Mouse (Mus musculus): ENCODE data around the gene Klf16.

GRCm38 (mm10) chr10:80538710-80539394, 38.3 kb downstream of the Klf16 start, which contains the start of gene Atp8b3:
- TF ChIP-seq ZC3H11A (IDR thresholded peaks at IDR 0.05; ENCODE audit: borderline replicate concordance, low read depth, low read length) (no peak), MAFK (IDR thresholded peaks at IDR 0.05; ENCODE audit: insufficient read depth, low read depth, low read length) (no peak), ZNF384 (IDR thresholded peaks at IDR 0.05; ENCODE audit: low read depth, low read length) (no peak), CHD2 (IDR thresholded peaks at IDR 0.05; ENCODE audit: low read depth, low read length) (no peak), HCFC1 (IDR thresholded peaks at IDR 0.05; ENCODE audit: borderline replicate concordance, insufficient read depth, low read length) (no peak)
